Mouse (Mus musculus): ENCODE data around the gene Scn8a. TPM values are rescaled to one million over a fixed set of nuclear protein-coding genes. Genes with fewer than 3 reads are reported as not detected.

Scn8a gene
- polyA plus RNA-seq, 1 experiment from 2014 or later: 9.1 TPM

DNA sequence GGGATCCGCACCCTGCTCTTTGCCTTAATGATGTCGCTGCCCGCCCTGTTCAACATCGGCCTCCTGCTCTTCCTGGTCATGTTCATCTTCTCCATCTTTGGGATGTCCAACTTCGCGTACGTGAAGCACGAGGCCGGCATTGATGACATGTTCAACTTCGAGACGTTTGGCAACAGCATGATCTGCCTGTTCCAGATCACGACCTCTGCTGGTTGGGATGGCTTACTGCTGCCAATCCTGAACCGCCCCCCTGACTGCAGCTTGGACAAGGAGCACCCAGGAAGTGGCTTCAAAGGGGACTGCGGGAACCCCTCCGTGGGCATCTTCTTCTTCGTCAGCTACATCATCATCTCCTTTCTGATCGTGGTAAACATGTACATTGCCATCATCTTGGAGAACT, 170.0 kb downstream of the Scn8a start:
- no peak overlapping the region for H3K27ac ChIP-seq
- H3K36me3 ChIP-seq: no peaks in the 10 kb centered on the region
- 0 out of 2 replicates have a peak overlapping the region, but pooled peaks have one; percentile 3 for H3K4me3 ChIP-seq (replicated peaks)
- H3K4me2 ChIP-seq: peak overlapping the region; percentile 10; the same call in 1 of the 2 replicates
- H3K9me3 ChIP-seq: no peaks in the 10 kb centered on the region
- H3K9ac ChIP-seq (replicated peaks): no peak overlapping the region
- no peak for ATAC-seq (ENCODE audit: insufficient number of reproducible peaks, insufficient read depth, low FRiP score, low TSS enrichment, low read depth)
- 48% methylated on average over 17 of the region's 17 CpGs for WGBS
- H3K4me1 ChIP-seq (replicated peaks): no peaks in the 10 kb centered on the region
- peaks cover 70% of the 10 kb centered on the region for H3K27me3 ChIP-seq

DNA sequence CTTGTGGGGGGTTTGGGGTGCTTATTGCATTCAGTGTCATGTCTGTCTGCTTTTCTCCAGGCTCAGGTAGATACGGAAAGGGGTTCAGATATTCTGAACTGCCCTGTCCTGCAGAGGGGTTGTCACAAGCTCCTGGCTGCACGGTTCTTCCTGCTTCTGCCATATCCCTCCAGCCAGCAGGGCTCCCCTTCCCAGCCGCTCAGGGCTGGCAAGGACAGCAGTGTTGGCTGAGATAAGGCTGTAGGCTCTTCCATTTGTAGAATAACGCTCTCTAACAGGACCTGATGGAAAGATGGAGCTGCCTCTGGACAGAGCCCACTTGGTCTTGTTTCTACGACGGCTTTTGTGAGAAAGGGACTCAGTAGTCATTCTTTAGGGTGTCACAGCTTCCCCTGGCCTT, 172.3 kb downstream of the Scn8a start:
- Histone ChIP-seq H3K27me3 (peaks cover 91% of the 10 kb centered on the region), H3K36me3 (no peaks in the 10 kb centered on the region), H3K9me3 (no peaks in the 10 kb centered on the region), H3K4me2 (no peak overlapping the region), H3K4me3 (replicated peaks) (no peak overlapping the region), H3K27ac (no peak overlapping the region), H3K9ac (replicated peaks) (no peak overlapping the region), H3K4me1 (replicated peaks) (peaks cover 12% of the 10 kb centered on the region)
- 67% methylated on average over 6 of the region's 6 CpGs for WGBS
- ATAC-seq (ENCODE audit: insufficient number of reproducible peaks, insufficient read depth, low FRiP score, low TSS enrichment, low read depth): no peak

- H3K36me3 ChIP-seq: no peaks in the 10 kb centered on the region
- H3K4me1 ChIP-seq (replicated peaks): peaks cover 19% of the 10 kb centered on the region
- no peak overlapping the region for H3K9ac ChIP-seq (replicated peaks)
- H3K27me3 ChIP-seq: peaks cover 94% of the 10 kb centered on the region
- no peak for ATAC-seq (ENCODE audit: insufficient number of reproducible peaks, insufficient read depth, low FRiP score, low TSS enrichment, low read depth)
- H3K27ac ChIP-seq: no peak overlapping the region
- H3K9me3 ChIP-seq: no peaks in the 10 kb centered on the region
- H3K4me2 ChIP-seq: no peak overlapping the region
- 28% methylated on average over 6 of the region's 6 CpGs for WGBS
- H3K4me3 ChIP-seq (replicated peaks): no peak overlapping the region
Measured at GRCm38 (mm10) chr15:101042613-101043012, 173.0 kb downstream of the Scn8a start.

DNA sequence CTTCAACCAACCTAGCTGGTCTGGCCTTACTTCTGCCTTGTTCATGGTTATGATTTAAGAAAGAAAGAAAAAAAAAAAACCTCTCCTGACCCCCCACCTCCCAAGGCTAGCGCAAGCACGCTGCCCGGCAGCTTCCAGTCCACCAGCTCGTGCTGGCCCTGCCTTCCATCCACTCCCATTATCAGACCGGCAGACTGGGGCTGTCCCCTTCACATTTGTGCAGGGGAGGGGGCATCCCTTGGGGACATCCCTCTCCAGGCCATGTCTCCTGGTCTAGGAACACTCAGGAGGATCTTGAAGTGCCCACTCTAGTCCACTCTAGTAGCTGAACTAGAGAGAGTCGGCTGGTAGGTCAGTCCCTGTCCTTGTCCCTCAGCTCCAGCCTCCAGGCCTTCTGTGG, 174.9 kb downstream of the Scn8a start:
- H3K9me3 ChIP-seq: no peaks in the 10 kb centered on the region
- H3K27me3 ChIP-seq: peaks cover 92% of the 10 kb centered on the region
- H3K27ac ChIP-seq: no peak overlapping the region
- peaks cover 2% of the 10 kb centered on the region; the same call in 1 of the 2 replicates for H3K36me3 ChIP-seq
- no peak overlapping the region for H3K4me2 ChIP-seq
- peaks cover 21% of the 10 kb centered on the region for H3K4me1 ChIP-seq (replicated peaks)
- H3K9ac ChIP-seq (replicated peaks): no peak overlapping the region
- H3K4me3 ChIP-seq (replicated peaks): no peak overlapping the region
- no peak for ATAC-seq (ENCODE audit: insufficient number of reproducible peaks, insufficient read depth, low FRiP score, low TSS enrichment, low read depth)
- 56% methylated on average over 6 of the region's 6 CpGs for WGBS

DNA sequence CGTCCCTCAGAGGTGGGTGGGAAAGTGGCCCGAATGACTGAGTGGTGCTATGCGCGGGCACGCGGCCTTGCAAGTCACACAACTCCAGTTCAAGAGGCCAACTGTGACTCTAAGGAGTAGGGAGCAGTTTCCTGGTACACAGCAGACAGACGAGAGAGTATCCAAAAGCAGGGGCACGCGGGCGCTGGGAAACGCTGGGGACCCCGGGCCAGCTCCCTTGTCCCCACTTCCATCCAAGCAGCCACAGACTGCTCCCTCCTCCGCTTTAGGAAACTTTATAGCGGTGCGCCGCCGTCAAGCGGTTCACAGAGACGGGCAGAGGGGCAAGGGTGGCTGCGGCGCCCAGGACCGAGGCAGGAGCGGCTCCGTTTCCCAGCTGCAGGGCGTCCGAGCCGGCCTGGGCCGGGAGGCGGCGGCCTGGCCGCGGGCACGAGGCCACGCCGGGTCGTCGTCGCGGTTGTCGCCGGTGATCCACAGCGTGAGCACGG, 176.4 kb downstream of the Scn8a start:
- no peaks in the 10 kb centered on the region for H3K9me3 ChIP-seq
- no peak overlapping the region for H3K27ac ChIP-seq
- no peak for ATAC-seq (ENCODE audit: insufficient number of reproducible peaks, insufficient read depth, low FRiP score, low TSS enrichment, low read depth)
- H3K9ac ChIP-seq (replicated peaks): peak overlapping the region; percentile 66
- peaks cover 21% of the 10 kb centered on the region for H3K4me1 ChIP-seq (replicated peaks)
- H3K36me3 ChIP-seq: peaks cover 15% of the 10 kb centered on the region; the same call in 1 of the 2 replicates
- peak overlapping the region; percentile 99 for H3K4me2 ChIP-seq
- WGBS: 1% methylated on average over 40 of the region's 43 CpGs
- peaks cover 90% of the 10 kb centered on the region for H3K27me3 ChIP-seq
- peak overlapping the region; percentile 61 for H3K4me3 ChIP-seq (replicated peaks)

- H3K9me3 ChIP-seq: no peaks in the 10 kb centered on the region
- H3K4me1 ChIP-seq (replicated peaks): peaks cover 21% of the 10 kb centered on the region
- peaks cover 90% of the 10 kb centered on the region for H3K27me3 ChIP-seq
- H3K36me3 ChIP-seq: peaks cover 21% of the 10 kb centered on the region; the same call in 1 of the 2 replicates
- H3K4me2 ChIP-seq: peak overlapping the region; percentile 99
- H3K4me3 ChIP-seq (replicated peaks): peak overlapping the region; percentile 61
- H3K27ac ChIP-seq: no peak overlapping the region
- WGBS: 1% methylated on average over 76 of the region's 77 CpGs
- H3K9ac ChIP-seq (replicated peaks): peak overlapping the region; percentile 66
- ATAC-seq (ENCODE audit: insufficient number of reproducible peaks, insufficient read depth, low FRiP score, low TSS enrichment, low read depth): peak; percentile 33; the same call in 1 of the 2 replicates
Measured at GRCm38 (mm10) chr15:101046527-101047193, 177.0 kb downstream of the Scn8a start.

- H3K4me3 ChIP-seq (replicated peaks): peak within 1 kb of the TSS; percentile 61
- H3K27ac ChIP-seq: no peak within 1 kb of the TSS
- peaks cover 21% of the 10 kb centered on the region for H3K4me1 ChIP-seq (replicated peaks)
- H3K9ac ChIP-seq (replicated peaks): peak within 1 kb of the TSS; percentile 66
- peaks cover 22% of the 10 kb centered on the region; the same call in 1 of the 2 replicates for H3K36me3 ChIP-seq
- H3K27me3 ChIP-seq: peaks cover 90% of the 10 kb centered on the region
- peak within 1 kb of the TSS; percentile 99 for H3K4me2 ChIP-seq
- WGBS: under 1% methylated on average over 22 of the region's 23 CpGs
- H3K9me3 ChIP-seq: no peaks in the 10 kb centered on the region
- ATAC-seq (ENCODE audit: insufficient number of reproducible peaks, insufficient read depth, low FRiP score, low TSS enrichment, low read depth): no peak
Measured at GRCm38 (mm10) chr15:101047194-101047555, 177.5 kb downstream of the Scn8a start, which contains the start of gene Gm47841. TSS of gene Gm47841 (minus strand) at chr15:101047397.

DNA sequence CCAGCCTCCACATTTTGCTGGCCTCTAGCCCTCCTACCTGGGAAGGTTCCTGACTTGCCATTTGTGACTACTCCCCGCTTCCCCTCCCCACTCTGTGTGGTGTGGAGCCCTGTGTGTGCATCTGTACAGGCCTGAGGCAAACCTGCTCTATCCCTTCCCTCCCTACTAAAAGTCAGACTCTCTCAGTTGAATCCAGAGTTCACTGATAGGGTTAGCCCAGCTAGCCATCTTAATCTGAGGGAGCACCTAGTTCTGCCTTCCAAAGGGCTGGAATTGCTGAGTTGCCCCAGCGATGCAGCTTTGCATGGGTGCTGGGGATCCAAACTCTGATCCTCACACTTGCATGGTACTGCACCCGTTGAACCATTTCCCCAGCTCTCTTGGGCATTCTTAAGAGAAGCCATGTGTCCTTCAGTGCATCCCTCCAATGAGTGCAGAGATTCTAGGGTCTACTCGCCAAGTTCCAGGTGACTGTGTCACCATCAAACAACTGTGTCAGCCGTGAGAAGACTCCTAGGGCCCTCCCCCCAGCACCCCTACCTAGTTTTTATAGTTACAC, 178.8 kb downstream of the Scn8a start:
- Histone ChIP-seq H3K9me3 (no peaks in the 10 kb centered on the region), H3K36me3 (peaks cover 34% of the 10 kb centered on the region), H3K9ac (replicated peaks) (no peak overlapping the region), H3K27ac (no peak overlapping the region), H3K4me3 (replicated peaks) (no peak overlapping the region), H3K4me2 (no peak overlapping the region), H3K4me1 (replicated peaks) (peaks cover 30% of the 10 kb centered on the region), H3K27me3 (peaks cover 94% of the 10 kb centered on the region)
- 38% methylated on average over 5 of the region's 5 CpGs for WGBS
- ATAC-seq (ENCODE audit: insufficient number of reproducible peaks, insufficient read depth, low FRiP score, low TSS enrichment, low read depth): no peak

DNA sequence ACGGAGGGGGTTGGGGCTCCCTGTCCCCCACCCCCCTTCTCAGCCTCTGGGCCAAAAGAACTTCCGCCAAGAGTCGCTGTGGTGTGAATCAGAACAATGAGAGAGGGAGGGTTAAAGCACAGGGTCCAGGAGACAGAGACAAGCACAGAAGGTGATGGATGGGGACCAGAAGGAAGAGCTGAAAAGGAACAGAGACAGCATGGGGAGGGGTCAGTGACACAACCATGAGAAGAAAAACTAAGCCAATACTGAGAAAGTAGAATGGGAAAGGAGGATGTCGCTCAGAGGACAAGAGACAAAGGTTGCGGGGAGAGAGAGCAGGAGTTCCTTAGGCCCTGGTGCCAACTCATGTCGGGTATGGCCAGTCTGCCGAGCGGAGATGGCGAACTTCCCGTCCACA, 182.2 kb downstream of the Scn8a start:
- H3K27ac ChIP-seq: no peak overlapping the region
- H3K4me3 ChIP-seq (replicated peaks): no peak overlapping the region
- no peak for ATAC-seq (ENCODE audit: insufficient number of reproducible peaks, insufficient read depth, low FRiP score, low TSS enrichment, low read depth)
- 61% methylated on average over 10 of the region's 10 CpGs for WGBS
- H3K9me3 ChIP-seq: no peaks in the 10 kb centered on the region
- peaks cover 87% of the 10 kb centered on the region for H3K27me3 ChIP-seq
- H3K4me2 ChIP-seq: no peak overlapping the region
- peaks cover 32% of the 10 kb centered on the region for H3K4me1 ChIP-seq (replicated peaks)
- H3K36me3 ChIP-seq: peaks cover 37% of the 10 kb centered on the region
- H3K9ac ChIP-seq (replicated peaks): no peak overlapping the region

- Histone ChIP-seq H3K4me3 (replicated peaks) (peak overlapping the region; percentile 42), H3K36me3 (peaks cover 40% of the 10 kb centered on the region), H3K9ac (replicated peaks) (peak overlapping the region; percentile 44), H3K4me2 (peak overlapping the region; percentile 63), H3K9me3 (no peaks in the 10 kb centered on the region), H3K27me3 (peaks cover 78% of the 10 kb centered on the region), H3K4me1 (replicated peaks) (peaks cover 23% of the 10 kb centered on the region), H3K27ac (no peak overlapping the region)
- WGBS: 17% methylated on average over 112 of the region's 120 CpGs
- ATAC-seq (ENCODE audit: insufficient number of reproducible peaks, insufficient read depth, low FRiP score, low TSS enrichment, low read depth): no peak
Measured at GRCm38 (mm10) chr15:101052560-101053501, 183.2 kb downstream of the Scn8a start.

Data from limb, embryonic 12.5 days (tissue).